Mouse (Mus musculus): ENCODE measurements around the gene Lrig2. TPM values are rescaled to one million over a fixed set of nuclear protein-coding genes. Genes with fewer than 3 reads are reported as not detected.

Gene Lrig2
- polyA plus RNA-seq, 1 experiment from 2014 or later: 37.8 TPM

DNA sequence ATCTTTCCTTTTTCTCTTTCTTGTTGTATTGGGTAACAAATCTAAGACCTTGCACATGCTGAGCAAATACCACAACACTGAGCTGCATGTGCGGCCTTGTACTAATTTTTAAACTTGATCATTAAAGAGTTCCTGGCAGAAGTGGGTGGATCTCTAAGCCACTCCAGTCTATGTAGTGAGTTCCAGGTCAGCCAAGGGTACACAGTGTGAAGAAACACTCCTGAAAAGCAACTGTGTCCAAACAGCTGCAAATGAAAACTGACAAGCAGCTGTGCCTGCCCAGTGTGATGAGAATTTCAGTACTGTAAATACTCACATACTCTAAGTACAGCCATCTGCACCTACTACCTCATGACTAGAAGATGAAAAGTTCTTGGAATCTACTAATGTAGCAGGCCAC lies 21.5 kb upstream of the Lrig2 start:
- Histone ChIP-seq H3K9me3 (ENCODE audit: control insufficient read depth, low read length) (no peaks in the 10 kb centered on the region), H3K9ac (no peak overlapping the region), H3K4me1 (replicated peaks; ENCODE audit: control insufficient read depth, insufficient read depth, low read length) (no peaks in the 10 kb centered on the region), H3K27me3 (ENCODE audit: control insufficient read depth, insufficient read depth, low read length) (no peaks in the 10 kb centered on the region), H3K4me2 (replicated peaks) (no peak overlapping the region), H3K27ac (no peak overlapping the region), H3K36me3 (replicated peaks; ENCODE audit: control insufficient read depth, insufficient read depth) (no peaks in the 10 kb centered on the region), H3K4me3 (replicated peaks; ENCODE audit: low read length) (no peak overlapping the region)
- DNase-seq (ENCODE audit: low spot score): no peak
- no peak for ATAC-seq (ENCODE audit: low FRiP score)
- 92% methylated on average over 1 of the region's 1 CpGs for WGBS

- no peaks in the 10 kb centered on the region for H3K9me3 ChIP-seq (ENCODE audit: control insufficient read depth, low read length)
- WGBS: 86% methylated on average over 4 of the region's 4 CpGs
- no peak for ATAC-seq (ENCODE audit: low FRiP score)
Measured at GRCm38 (mm10) chr3:104526115-104526882, 14.6 kb upstream of the Lrig2 start.

DNA sequence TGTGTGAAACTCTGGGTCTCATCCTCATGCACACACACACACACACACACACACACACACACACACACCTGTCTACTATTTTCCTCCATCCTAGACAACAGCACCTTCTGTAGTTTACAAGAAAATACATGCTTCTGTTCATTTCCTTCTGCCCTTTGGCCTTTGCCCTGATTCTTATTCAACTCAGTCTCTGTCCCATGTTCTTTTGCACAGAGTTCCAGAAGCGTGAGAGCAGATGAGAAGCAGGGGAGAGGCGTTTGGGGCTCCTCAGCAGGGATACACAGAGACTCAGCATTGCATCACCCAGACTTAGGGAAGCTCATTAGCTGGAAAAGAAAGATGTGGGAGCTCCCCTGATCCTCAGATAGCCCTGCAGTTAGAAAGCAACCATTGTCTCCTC lies 13.8 kb upstream of the Lrig2 start:
- Histone ChIP-seq H3K4me3 (replicated peaks; ENCODE audit: low read length) (no peak overlapping the region), H3K27ac (no peak overlapping the region), H3K36me3 (replicated peaks; ENCODE audit: control insufficient read depth, insufficient read depth) (no peaks in the 10 kb centered on the region), H3K9me3 (ENCODE audit: control insufficient read depth, low read length) (no peaks in the 10 kb centered on the region), H3K27me3 (ENCODE audit: control insufficient read depth, insufficient read depth, low read length) (no peaks in the 10 kb centered on the region), H3K9ac (no peak overlapping the region), H3K4me2 (replicated peaks) (no peak overlapping the region), H3K4me1 (replicated peaks; ENCODE audit: control insufficient read depth, insufficient read depth, low read length) (0 out of 2 replicates have a peak, but pooled peaks cover 3% of the 10 kb centered on the region)
- ATAC-seq (ENCODE audit: low FRiP score): no peak
- no peak for DNase-seq (ENCODE audit: low spot score)
- 30% methylated on average over 2 of the region's 2 CpGs for WGBS

More at GRCm38 (mm10) chr3:104526115-104526882, 14.6 kb upstream of the Lrig2 start:
- H3K4me2 ChIP-seq (replicated peaks): no peak overlapping the region
- H3K4me1 ChIP-seq (replicated peaks; ENCODE audit: control insufficient read depth, insufficient read depth, low read length): 0 out of 2 replicates have a peak, but pooled peaks cover 3% of the 10 kb centered on the region
- H3K27me3 ChIP-seq (ENCODE audit: control insufficient read depth, insufficient read depth, low read length): no peaks in the 10 kb centered on the region
- H3K9ac ChIP-seq: no peak overlapping the region
- no peaks in the 10 kb centered on the region for H3K36me3 ChIP-seq (replicated peaks; ENCODE audit: control insufficient read depth, insufficient read depth)
- DNase-seq (ENCODE audit: low spot score): no peak
- no peak overlapping the region for H3K27ac ChIP-seq
- no peak overlapping the region for H3K4me3 ChIP-seq (replicated peaks; ENCODE audit: low read length)

GRCm38 (mm10) chr3:104525029-104525428 lies 13.3 kb upstream of the Lrig2 start:
- 77% methylated on average over 1 of the region's 1 CpGs for WGBS
- H3K27ac ChIP-seq: no peak overlapping the region
- ATAC-seq (ENCODE audit: low FRiP score): no peak
- H3K4me3 ChIP-seq (replicated peaks; ENCODE audit: low read length): no peak overlapping the region
- H3K9ac ChIP-seq: no peak overlapping the region
- 0 out of 2 replicates have a peak, but pooled peaks cover 3% of the 10 kb centered on the region for H3K4me1 ChIP-seq (replicated peaks; ENCODE audit: control insufficient read depth, insufficient read depth, low read length)
- H3K27me3 ChIP-seq (ENCODE audit: control insufficient read depth, insufficient read depth, low read length): no peaks in the 10 kb centered on the region
- H3K4me2 ChIP-seq (replicated peaks): no peak overlapping the region
- H3K36me3 ChIP-seq (replicated peaks; ENCODE audit: control insufficient read depth, insufficient read depth): no peaks in the 10 kb centered on the region
- no peaks in the 10 kb centered on the region for H3K9me3 ChIP-seq (ENCODE audit: control insufficient read depth, low read length)
- DNase-seq (ENCODE audit: low spot score): no peak

DNA sequence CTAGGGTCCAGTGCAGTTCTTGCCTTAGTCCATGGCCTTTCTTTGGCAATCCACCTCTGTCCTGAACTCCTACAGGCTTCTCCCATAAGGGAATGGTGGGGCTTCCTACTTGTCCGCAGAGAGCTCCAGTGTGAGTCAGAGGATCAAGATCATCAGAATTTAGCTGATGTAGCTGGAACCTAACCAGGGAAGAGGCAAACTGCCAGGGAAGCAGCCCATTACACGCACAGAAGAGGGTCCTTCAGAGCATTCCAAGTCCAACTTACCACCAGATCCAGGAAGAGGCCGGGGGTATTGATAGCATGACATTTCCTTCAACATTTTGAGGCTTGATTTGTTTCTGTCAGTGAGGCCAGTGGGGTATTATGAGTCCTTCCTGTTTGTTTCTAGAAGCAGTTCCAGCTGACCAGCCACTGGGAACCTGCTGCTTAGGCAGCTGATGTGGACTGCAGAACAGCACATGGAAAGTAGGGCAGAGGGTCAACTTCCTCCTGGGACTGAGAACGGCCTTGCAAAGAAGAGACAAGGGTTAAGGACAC lies 11.7 kb upstream of the Lrig2 start:
- H3K4me3 ChIP-seq (replicated peaks; ENCODE audit: low read length): no peak overlapping the region
- no peak overlapping the region for H3K9ac ChIP-seq
- no peak for DNase-seq (ENCODE audit: low spot score)
- 68% methylated on average over 4 of the region's 4 CpGs for WGBS
- H3K4me1 ChIP-seq (replicated peaks; ENCODE audit: control insufficient read depth, insufficient read depth, low read length): 0 out of 2 replicates have a peak, but pooled peaks cover 3% of the 10 kb centered on the region
- no peaks in the 10 kb centered on the region for H3K27me3 ChIP-seq (ENCODE audit: control insufficient read depth, insufficient read depth, low read length)
- H3K4me2 ChIP-seq (replicated peaks): no peak overlapping the region
- H3K9me3 ChIP-seq (ENCODE audit: control insufficient read depth, low read length): no peaks in the 10 kb centered on the region
- H3K36me3 ChIP-seq (replicated peaks; ENCODE audit: control insufficient read depth, insufficient read depth): no peaks in the 10 kb centered on the region
- H3K27ac ChIP-seq: no peak overlapping the region
- no peak for ATAC-seq (ENCODE audit: low FRiP score)

DNA sequence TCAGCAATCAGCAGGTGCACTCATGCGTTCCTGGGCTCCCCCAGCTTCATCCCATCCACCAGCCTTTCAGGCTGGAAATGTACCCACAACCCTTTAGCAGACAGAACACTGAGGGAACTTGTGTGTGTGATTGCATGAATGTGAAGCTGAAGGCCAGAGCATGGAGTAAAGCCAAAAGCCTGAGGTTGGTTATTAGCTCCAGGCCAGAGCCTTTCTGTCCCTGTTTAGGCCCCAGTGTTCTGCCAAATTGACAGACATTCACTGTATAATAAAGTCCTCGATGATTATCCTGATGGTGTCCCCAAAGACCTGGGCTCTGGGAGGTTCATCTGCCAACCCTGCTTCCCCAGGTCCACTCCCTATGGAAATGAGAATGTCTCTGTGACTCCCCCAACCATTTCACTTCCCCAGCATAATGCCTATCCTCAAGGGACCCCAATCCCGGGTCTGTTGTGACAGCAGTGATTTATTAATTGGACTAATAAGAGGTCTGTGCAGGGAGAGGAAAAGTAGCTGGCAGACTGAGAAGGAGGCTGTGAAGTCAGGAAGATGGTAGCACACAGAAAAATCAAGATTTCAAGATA lies 9.7 kb upstream of the Lrig2 start:
- 42% methylated on average over 3 of the region's 3 CpGs for WGBS
- no peak overlapping the region for H3K9ac ChIP-seq
- H3K4me2 ChIP-seq (replicated peaks): no peak overlapping the region
- no peak overlapping the region for H3K27ac ChIP-seq
- H3K9me3 ChIP-seq (ENCODE audit: control insufficient read depth, low read length): no peaks in the 10 kb centered on the region
- H3K27me3 ChIP-seq (ENCODE audit: control insufficient read depth, insufficient read depth, low read length): no peaks in the 10 kb centered on the region
- no peaks in the 10 kb centered on the region for H3K36me3 ChIP-seq (replicated peaks; ENCODE audit: control insufficient read depth, insufficient read depth)
- no peak overlapping the region for H3K4me3 ChIP-seq (replicated peaks; ENCODE audit: low read length)
- H3K4me1 ChIP-seq (replicated peaks; ENCODE audit: control insufficient read depth, insufficient read depth, low read length): 0 out of 2 replicates have a peak, but pooled peaks cover 3% of the 10 kb centered on the region
- ATAC-seq (ENCODE audit: low FRiP score): no peak
- DNase-seq (ENCODE audit: low spot score): no peak

DNA sequence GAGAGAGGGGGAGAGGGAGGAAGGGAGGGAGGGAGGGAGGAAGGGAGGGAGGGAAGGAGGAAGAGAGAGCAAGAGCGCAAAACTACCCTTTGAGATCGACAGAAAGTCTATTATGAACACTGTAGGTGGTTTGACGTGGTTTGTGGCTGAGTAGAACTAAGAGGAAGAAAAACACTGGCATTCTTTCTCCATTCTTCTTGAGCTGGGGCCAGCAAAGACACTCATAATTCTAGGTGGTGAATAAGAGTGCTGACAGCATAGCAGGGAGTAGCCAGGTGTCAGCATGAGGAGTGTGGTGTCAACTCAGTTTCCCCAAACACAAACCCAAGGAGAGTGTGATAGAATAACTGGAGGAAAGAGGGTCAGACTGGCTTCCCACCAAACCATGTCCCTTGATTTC lies 8.8 kb upstream of the Lrig2 start:
- Histone ChIP-seq H3K36me3 (replicated peaks; ENCODE audit: control insufficient read depth, insufficient read depth) (no peaks in the 10 kb centered on the region), H3K9me3 (ENCODE audit: control insufficient read depth, low read length) (no peaks in the 10 kb centered on the region), H3K4me1 (replicated peaks; ENCODE audit: control insufficient read depth, insufficient read depth, low read length) (0 out of 2 replicates have a peak, but pooled peaks cover 3% of the 10 kb centered on the region), H3K27me3 (ENCODE audit: control insufficient read depth, insufficient read depth, low read length) (no peaks in the 10 kb centered on the region), H3K9ac (no peak overlapping the region), H3K4me3 (replicated peaks; ENCODE audit: low read length) (no peak overlapping the region), H3K27ac (no peak overlapping the region), H3K4me2 (replicated peaks) (no peak overlapping the region)
- no peak for DNase-seq (ENCODE audit: low spot score)
- no peak for ATAC-seq (ENCODE audit: low FRiP score)
- WGBS: 71% methylated on average over 3 of the region's 3 CpGs

DNA sequence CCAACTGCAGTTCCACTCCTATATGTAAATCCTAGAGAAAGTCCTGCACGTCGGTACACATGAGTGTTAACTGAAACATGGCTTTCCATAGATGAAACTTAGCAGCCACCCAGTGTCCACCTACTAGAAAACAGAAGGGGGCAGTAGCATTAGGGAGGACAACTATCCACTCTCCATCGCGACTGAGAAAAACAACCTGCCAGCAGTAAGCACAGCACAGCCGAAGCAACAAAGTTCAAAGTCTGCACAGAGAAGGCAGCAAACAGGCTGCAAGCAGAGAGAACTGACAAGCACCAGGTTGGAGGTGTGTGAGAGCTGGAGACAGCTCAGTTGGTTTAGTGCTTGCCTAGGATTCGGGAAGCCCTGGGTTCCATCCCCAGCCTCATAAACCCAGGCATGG lies 7.2 kb upstream of the Lrig2 start:
- DNase-seq (ENCODE audit: low spot score): no peak
- H3K4me2 ChIP-seq (replicated peaks): no peak overlapping the region
- H3K36me3 ChIP-seq (replicated peaks; ENCODE audit: control insufficient read depth, insufficient read depth): no peaks in the 10 kb centered on the region
- H3K9me3 ChIP-seq (ENCODE audit: control insufficient read depth, low read length): no peaks in the 10 kb centered on the region
- no peak overlapping the region for H3K4me3 ChIP-seq (replicated peaks; ENCODE audit: low read length)
- no peak overlapping the region for H3K27ac ChIP-seq
- no peak for ATAC-seq (ENCODE audit: low FRiP score)
- no peak overlapping the region for H3K9ac ChIP-seq
- 0 out of 2 replicates have a peak, but pooled peaks cover 3% of the 10 kb centered on the region for H3K4me1 ChIP-seq (replicated peaks; ENCODE audit: control insufficient read depth, insufficient read depth, low read length)
- no peaks in the 10 kb centered on the region for H3K27me3 ChIP-seq (ENCODE audit: control insufficient read depth, insufficient read depth, low read length)
- WGBS: 67% methylated on average over 6 of the region's 6 CpGs

DNA sequence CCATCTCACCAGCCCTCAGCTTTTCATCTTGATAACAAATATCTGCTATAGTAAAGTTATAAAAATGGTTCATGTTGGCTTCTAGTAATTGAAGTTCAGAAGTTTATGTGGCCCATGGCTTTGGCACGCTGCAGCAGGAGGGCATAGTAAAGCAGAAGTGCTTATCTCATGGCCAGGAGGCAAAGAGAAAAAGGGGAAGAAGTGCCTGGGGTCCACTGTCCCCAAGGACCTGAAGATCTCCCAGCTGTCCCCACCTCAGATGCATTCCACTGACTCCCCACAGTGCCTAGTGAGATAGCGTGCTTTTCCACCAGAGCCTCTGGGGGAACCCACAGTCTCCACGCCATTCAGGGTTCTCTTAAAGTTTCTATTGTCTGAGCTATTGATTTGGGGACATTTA lies 6.7 kb upstream of the Lrig2 start:
- H3K9ac ChIP-seq: no peak overlapping the region
- 0 out of 2 replicates have a peak, but pooled peaks cover 3% of the 10 kb centered on the region for H3K4me1 ChIP-seq (replicated peaks; ENCODE audit: control insufficient read depth, insufficient read depth, low read length)
- no peak overlapping the region for H3K27ac ChIP-seq
- no peak overlapping the region for H3K4me2 ChIP-seq (replicated peaks)
- DNase-seq (ENCODE audit: low spot score): no peak
- no peak overlapping the region for H3K4me3 ChIP-seq (replicated peaks; ENCODE audit: low read length)
- H3K9me3 ChIP-seq (ENCODE audit: control insufficient read depth, low read length): no peaks in the 10 kb centered on the region
- H3K36me3 ChIP-seq (replicated peaks; ENCODE audit: control insufficient read depth, insufficient read depth): no peaks in the 10 kb centered on the region
- WGBS: 85% methylated on average over 3 of the region's 3 CpGs
- H3K27me3 ChIP-seq (ENCODE audit: control insufficient read depth, insufficient read depth, low read length): no peaks in the 10 kb centered on the region
- ATAC-seq (ENCODE audit: low FRiP score): no peak
